In genomic region chr6:47812271-47812915, GRCm38 (mm10) we compare ENCODE assay signal across 8 mouse cellular contexts. TPM values are rescaled to one million over a fixed set of nuclear protein-coding genes. Genes with fewer than 3 reads are reported as not detected.
DNase-seq lines count a peak whose midpoint lies in the region; ATAC-seq and TF ChIP-seq lines count a peak whose summit lies in the region.

No protein-coding gene starts in this region.

- peaks cover 10% of the 10 kb centered on the region for H3K36me3 ChIP-seq in liver, adult 2 months (ENCODE audit: control insufficient read depth, insufficient read depth, low read length)
- no peaks in the 10 kb centered on the region for H3K36me3 ChIP-seq in hindbrain, postnatal 0 days (ENCODE audit: insufficient read depth, low read length)
- peaks cover 2% of the 10 kb centered on the region; the same call in 1 of the 2 replicates for H3K36me3 ChIP-seq in neural tube, embryonic 12.5 days

- no peak for ATAC-seq in hindbrain, postnatal 0 days
- ATAC-seq in neural tube, embryonic 12.5 days (ENCODE audit: low FRiP score, low read depth), result no peak

- TF ChIP-seq CTCF in liver, adult 2 months (IDR thresholded peaks at IDR 0.05; ENCODE audit: low read depth, low read length), result no peak
- no peak for TF ChIP-seq CTCF in cortical plate, adult 2 months (IDR thresholded peaks at IDR 0.05; ENCODE audit: extremely low read depth, insufficient read depth, low read length)
- no peak for TF ChIP-seq CTCF in hindbrain, postnatal 0 days (IDR thresholded peaks at IDR 0.05; ENCODE audit: low read depth)

- peak overlapping the region; percentile 88 for H3K9ac ChIP-seq in liver, adult 2 months (ENCODE audit: low read depth, low read length)
- H3K9ac ChIP-seq in hindbrain, postnatal 0 days (replicated peaks; ENCODE audit: low read length), result peak overlapping the region; percentile 67
- peak overlapping the region; percentile 92 for H3K9ac ChIP-seq in neural tube, embryonic 12.5 days

- H3K27me3 ChIP-seq in liver, adult 2 months (ENCODE audit: control insufficient read depth, insufficient read depth, low read length), result no peaks in the 10 kb centered on the region
- H3K27me3 ChIP-seq in hindbrain, postnatal 0 days (ENCODE audit: insufficient read depth, low read length), result no peaks in the 10 kb centered on the region
- no peaks in the 10 kb centered on the region for H3K27me3 ChIP-seq in neural tube, embryonic 12.5 days (replicated peaks)

- peaks cover 28% of the 10 kb centered on the region for H3K4me1 ChIP-seq in liver, adult 2 months (ENCODE audit: control insufficient read depth, insufficient read depth, low read length)
- peaks cover 12% of the 10 kb centered on the region for H3K4me1 ChIP-seq in cortical plate, adult 2 months (ENCODE audit: control insufficient read depth, insufficient read depth, low read length)
- H3K4me1 ChIP-seq in hindbrain, postnatal 0 days (ENCODE audit: insufficient read depth, low read length), result peaks cover 17% of the 10 kb centered on the region
- peaks cover 29% of the 10 kb centered on the region for H3K4me1 ChIP-seq in neural tube, embryonic 12.5 days

- H3K79me2 ChIP-seq in liver, adult 2 months (ENCODE audit: control insufficient read depth, insufficient read depth, low read length), result peaks cover 29% of the 10 kb centered on the region; the same call in 1 of the 2 replicates

- H3K9me3 ChIP-seq in hindbrain, postnatal 0 days (ENCODE audit: low read length), result no peaks in the 10 kb centered on the region
- H3K9me3 ChIP-seq in neural tube, embryonic 12.5 days, result no peaks in the 10 kb centered on the region

- under 1% methylated on average over 17 of the region's 17 CpGs for WGBS in liver, adult 2 months
- 2% methylated on average over 17 of the region's 17 CpGs for WGBS in hindbrain, postnatal 0 days
- WGBS in neural tube, embryonic 12.5 days, result 1% methylated on average over 17 of the region's 17 CpGs

- DNase-seq in liver, adult 2 months (ENCODE audit: extremely low read depth, low read depth, low spot score), result peak; percentile 93
- no peak for DNase-seq in liver
- DNase-seq in hindbrain, postnatal 0 days (ENCODE audit: low spot score), result no peak
- no peak for DNase-seq in urinary bladder, adult 2 months (ENCODE audit: low spot score)
- no peak for DNase-seq in thymus, postnatal 4 days
- no peak for DNase-seq in cerebellum, postnatal 25 days

- peak overlapping the region; percentile 78 for H3K4me3 ChIP-seq in liver, adult 2 months (ENCODE audit: insufficient read depth, low read depth, low read length)
- H3K4me3 ChIP-seq in cortical plate, adult 2 months (ENCODE audit: insufficient read depth, low read length), result peak overlapping the region; percentile 86
- peak overlapping the region; percentile 67 for H3K4me3 ChIP-seq in hindbrain, postnatal 0 days (ENCODE audit: low read length)
- H3K4me3 ChIP-seq in neural tube, embryonic 12.5 days, result peak overlapping the region; percentile 76

- H3K27ac ChIP-seq in liver, adult 2 months (replicated peaks; ENCODE audit: insufficient read depth, low read depth, low read length), result peak overlapping the region; percentile 90
- no peak overlapping the region for H3K27ac ChIP-seq in cortical plate, adult 2 months (ENCODE audit: insufficient read depth, low read length)
- H3K27ac ChIP-seq in hindbrain, postnatal 0 days, result peak overlapping the region; percentile 86
- H3K27ac ChIP-seq in neural tube, embryonic 12.5 days, result peak overlapping the region; percentile 89

- H3K4me2 ChIP-seq in hindbrain, postnatal 0 days (ENCODE audit: low read depth, low read length), result peak overlapping the region; percentile 70
- peak overlapping the region; percentile 72 for H3K4me2 ChIP-seq in neural tube, embryonic 12.5 days (replicated peaks)

- no peak for TF ChIP-seq POLR2A in liver, adult 2 months (IDR thresholded peaks at IDR 0.05; ENCODE audit: extremely low read depth, insufficient read depth, low read length)
- no peak for TF ChIP-seq POLR2A in cortical plate, adult 2 months (IDR thresholded peaks at IDR 0.05; ENCODE audit: extremely low read depth, insufficient read depth, low read length)

RNA-seq across cellular contexts. Expression of gene Pdia4, which starts 0.8 kb away (rescaled TPM):
- total RNA-seq in liver, adult 2 months (2014; rRNA removed), result 244 and 280 TPM in 2 replicates
- 69.4 and 76.6 TPM in 2 replicates for polyA plus RNA-seq in liver, adult 2 months (2012; rRNA removed)
- 29.4 and 33.2 TPM in 2 replicates for polyA plus RNA-seq in cortical plate, adult 2 months (2012; rRNA removed)
- total RNA-seq in hindbrain, postnatal 0 days (2014; rRNA removed), result 75.0 and 100 TPM in 2 replicates
- polyA plus RNA-seq in hindbrain, postnatal 0 days (2015; fragmentation: Nextera tagmentation; extraction: Ambion mirVana), result 90.0 and 93.4 TPM in 2 replicates
- polyA plus RNA-seq in neural tube, embryonic 12.5 days (2016; fragmentation: Nextera tagmentation; extraction: Ambion mirVana), result 196 and 221 TPM in 2 replicates
- polyA plus RNA-seq in urinary bladder, adult 2 months (2012; rRNA removed), result 76.1 and 88.5 TPM in 2 replicates

RNA-seq across cellular contexts. Expression of gene Zfp786, which starts 18.3 kb away (rescaled TPM):
- 0.07 and 0.28 TPM in 2 replicates for total RNA-seq in liver, adult 2 months (2014; rRNA removed)
- polyA plus RNA-seq in liver, adult 2 months (2012; rRNA removed), result 0.12 and 0.27 TPM in 2 replicates
- 2.0 and 2.3 TPM in 2 replicates for polyA plus RNA-seq in cortical plate, adult 2 months (2012; rRNA removed)
- 16.6 and 17.7 TPM in 2 replicates for total RNA-seq in hindbrain, postnatal 0 days (2014; rRNA removed)
- polyA plus RNA-seq in hindbrain, postnatal 0 days (2015; fragmentation: Nextera tagmentation; extraction: Ambion mirVana), result 6.3 and 6.6 TPM in 2 replicates
- polyA plus RNA-seq in neural tube, embryonic 12.5 days (2016; fragmentation: Nextera tagmentation; extraction: Ambion mirVana), result 12.8 and 14.8 TPM in 2 replicates
- polyA plus RNA-seq in urinary bladder, adult 2 months (2012; rRNA removed), result 0.48 and 0.75 TPM in 2 replicates

RNA-seq across cellular contexts. Expression of gene Zfp398, which starts 23.1 kb away (rescaled TPM):
- 4.0 and 4.6 TPM in 2 replicates for total RNA-seq in liver, adult 2 months (2014; rRNA removed)
- polyA plus RNA-seq in liver, adult 2 months (2012; rRNA removed), result 3.3 and 4.5 TPM in 2 replicates
- polyA plus RNA-seq in cortical plate, adult 2 months (2012; rRNA removed), result 14.2 and 14.6 TPM in 2 replicates
- 24.2 and 25.1 TPM in 2 replicates for total RNA-seq in hindbrain, postnatal 0 days (2014; rRNA removed)
- 12.6 and 13.0 TPM in 2 replicates for polyA plus RNA-seq in hindbrain, postnatal 0 days (2015; fragmentation: Nextera tagmentation; extraction: Ambion mirVana)
- 13.4 and 14.5 TPM in 2 replicates for polyA plus RNA-seq in neural tube, embryonic 12.5 days (2016; fragmentation: Nextera tagmentation; extraction: Ambion mirVana)
- 6.6 and 8.2 TPM in 2 replicates for polyA plus RNA-seq in urinary bladder, adult 2 months (2012; rRNA removed)
